Mouse (Mus musculus) adrenal gland, postnatal 14 days (tissue): ENCODE data around the gene Odf3. TPM values are rescaled to one million over a fixed set of nuclear protein-coding genes. Genes with fewer than 3 reads are reported as not detected.

Experiments
- DNase-seq: peaks from one replicate; pipeline ENCODE4 v3.0.0; 2021; ENCODE audit warnings: mixed read lengths
- total RNA-seq: library from RNA; stranded (reverse); gene quantifications from 2 replicates; pipeline ENCODE4 v1.2.3, GENCODE M21; 2021

The Odf3 gene
- total RNA-seq, 1 experiment from 2014 or later = not detected

GRCm38 (mm10) chr7:140844905-140845665 lies 2.5 kb upstream of the Odf3 start, which contains the start of gene Scgb1c1:
Gene Scgb1c1 (plus strand): TSS chr7:140845547.
- peak; percentile 96 for DNase-seq

DNA sequence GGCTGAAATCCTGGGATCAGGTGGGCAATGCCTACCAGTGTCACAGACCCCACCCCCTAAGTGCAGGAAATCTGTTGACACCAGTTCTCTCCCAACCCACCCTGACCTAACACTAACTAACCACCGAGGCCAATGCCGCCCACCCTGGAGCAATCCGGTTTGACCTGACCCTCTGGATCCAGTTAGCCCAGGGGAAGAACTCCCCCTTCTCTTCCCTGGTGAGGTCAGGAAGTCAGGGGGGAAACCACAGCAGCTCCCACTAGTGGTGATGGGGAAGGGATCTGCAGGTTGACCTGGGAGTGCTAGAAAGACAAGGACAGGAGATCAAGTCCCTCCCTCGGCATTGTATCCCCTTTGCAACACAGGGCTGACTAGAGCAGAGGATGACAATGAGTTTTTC lies 1.9 kb upstream of the Odf3 start:
- DNase-seq = peak; percentile 8

DNA sequence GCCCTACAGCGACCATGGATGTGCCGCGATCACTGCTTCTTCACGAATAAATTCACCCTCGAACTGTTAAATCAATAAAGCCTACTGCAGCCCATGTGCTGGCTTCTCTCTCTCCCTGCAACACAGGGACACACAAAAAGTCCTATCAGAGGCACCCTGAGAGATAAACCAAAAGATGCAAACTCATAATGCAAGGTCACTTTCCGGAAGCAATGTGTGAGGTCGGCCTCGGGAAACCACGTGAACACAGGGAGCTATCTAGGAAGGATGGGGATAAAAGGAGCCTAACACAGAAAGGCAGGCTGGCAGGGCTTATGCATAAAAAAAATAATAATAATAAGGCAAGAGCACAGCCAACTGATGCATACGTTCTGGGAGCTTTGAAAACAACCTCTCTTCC lies 929 bp upstream of the Odf3 start:
- DNase-seq = peak; percentile 42

GRCm38 (mm10) chr7:140848591-140848990 lies 986 bp downstream of the Odf3 start:
- no peak for DNase-seq

DNA sequence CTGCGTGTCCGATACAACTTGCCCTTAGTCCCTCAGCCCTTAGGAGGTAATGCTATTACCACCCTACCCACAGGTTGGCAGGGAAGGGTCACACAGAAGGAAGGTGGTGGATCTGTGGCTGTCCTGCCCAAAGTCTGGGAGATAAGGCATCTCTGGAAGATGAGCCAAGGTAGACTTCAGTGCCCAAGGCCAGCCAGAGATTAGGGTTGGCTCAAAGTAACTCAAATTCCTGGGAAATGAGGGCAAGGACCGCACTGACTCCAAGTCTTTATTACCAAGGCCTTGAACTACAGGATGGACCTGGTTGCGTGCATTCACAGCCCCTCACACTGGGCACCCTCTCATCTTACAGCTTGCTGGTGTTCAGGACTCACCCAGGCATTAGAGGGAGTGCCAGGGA lies 4.3 kb downstream of the Odf3 start:
- DNase-seq = peak; percentile 49

GRCm38 (mm10) chr7:140853386-140853785 lies 5.8 kb downstream of the Odf3 start:
- peak; percentile 76 for DNase-seq

GRCm38 (mm10) chr7:140854483-140854882 lies 6.9 kb downstream of the Odf3 start:
- no peak for DNase-seq

DNA sequence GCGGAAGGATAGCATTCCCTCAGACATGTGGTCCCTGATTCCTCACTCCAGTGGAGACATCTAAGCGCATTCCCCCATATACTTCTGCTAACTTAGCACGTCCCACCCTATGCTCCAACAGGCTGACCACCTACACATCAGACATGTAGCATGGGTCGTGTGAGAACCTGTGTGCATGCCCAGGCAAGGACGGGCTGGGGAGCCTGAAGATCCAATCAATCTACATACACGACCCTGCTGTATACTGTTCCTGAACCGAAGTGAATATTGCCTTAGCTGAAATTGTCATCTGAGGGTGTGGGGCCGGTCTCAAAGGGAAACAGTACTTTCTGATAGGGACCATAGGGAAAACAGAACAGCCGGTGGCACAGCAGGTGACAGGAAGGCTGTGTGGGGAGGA lies 7.6 kb downstream of the Odf3 start:
- no peak for DNase-seq

DNA sequence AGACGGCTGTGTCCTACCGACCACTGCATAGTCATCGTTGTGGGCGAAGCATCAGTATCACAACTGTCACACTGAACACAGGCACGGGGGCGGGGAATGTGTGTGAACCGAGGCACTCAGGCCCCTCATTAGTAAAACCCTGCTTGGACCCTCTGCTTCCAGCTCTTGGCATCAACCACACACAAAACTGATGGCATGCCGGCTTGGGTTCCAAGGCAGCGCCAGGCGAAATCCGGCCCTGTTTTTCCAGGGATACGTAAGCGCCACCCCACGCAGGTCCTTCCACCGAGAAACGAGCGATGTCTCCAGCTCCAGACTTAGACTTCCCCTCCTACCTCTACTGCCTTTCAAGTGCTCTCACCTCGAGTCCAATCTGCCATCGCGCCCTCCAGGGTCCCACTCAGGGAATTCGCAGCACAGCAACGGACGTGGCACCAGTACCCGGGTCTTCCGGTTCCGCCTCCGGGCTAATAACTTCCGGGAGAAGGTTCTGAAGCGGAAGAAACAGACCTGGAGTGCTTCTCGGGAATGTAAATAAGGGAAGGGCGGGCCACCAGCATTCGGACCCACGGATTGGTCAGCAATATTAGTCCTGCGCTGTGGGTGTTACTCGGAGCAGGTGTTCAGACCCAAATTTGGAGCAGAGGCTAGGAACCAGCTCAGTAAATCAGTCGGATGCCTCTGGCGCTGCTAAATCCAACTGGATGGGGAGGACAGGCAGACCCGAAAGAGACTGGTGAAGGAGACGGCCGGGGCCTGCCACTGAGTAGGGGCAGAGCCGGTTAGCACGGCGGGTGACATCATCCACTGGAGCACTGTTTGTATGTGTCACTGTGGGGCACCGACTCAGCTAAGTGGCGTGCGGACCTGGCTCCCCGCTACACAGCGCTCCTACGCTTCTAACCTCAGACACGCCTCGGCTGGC lies 8.5 kb downstream of the Odf3 start, which contains the start of gene Gm45785:
Gm45785 (minus strand) TSS at position 472 of the 925 bp plus-strand sequence.
- DNase-seq = peak; percentile 91

DNA sequence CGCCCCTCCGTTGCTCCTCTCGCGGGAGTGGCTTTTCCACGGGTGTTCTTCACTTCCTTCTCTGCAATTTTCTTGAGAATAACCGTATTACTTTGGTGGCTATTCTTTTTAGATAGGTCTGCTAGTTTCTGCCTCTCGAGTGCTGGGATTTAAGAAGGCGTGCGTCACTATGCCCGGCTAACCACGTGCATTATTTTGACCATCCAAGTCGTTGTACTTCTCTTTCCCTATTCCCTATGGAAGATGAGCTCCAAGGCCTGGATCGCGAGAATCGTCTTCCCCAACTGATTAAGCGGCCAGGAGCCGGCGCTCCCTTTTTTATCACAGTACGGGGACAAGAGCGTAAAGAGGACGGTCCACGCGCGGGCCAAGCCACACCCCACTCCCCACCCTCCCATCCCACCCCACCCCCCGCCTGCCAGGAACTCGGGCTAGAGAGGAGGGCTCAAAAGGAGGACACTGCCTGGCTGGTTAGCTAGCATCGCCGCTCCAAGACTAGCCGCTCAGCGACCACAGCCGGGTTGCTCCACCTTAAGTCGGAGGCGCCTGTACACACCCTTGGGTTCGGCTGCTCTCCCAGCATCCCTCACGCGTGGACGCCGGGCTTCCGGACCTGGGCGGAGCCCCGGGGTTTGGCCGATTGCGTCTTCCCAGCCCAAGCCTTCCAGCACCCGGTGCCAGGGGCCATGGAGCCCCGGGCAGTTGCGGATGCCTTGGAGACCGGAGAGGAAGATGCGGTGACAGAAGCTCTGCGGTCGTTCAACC lies 9.4 kb downstream of the Odf3 start, which contains the start of gene Ric8a:
Ric8a (plus strand) TSS at position 173 of the 765 bp plus-strand sequence.
- DNase-seq = peak; percentile 95

GRCm38 (mm10) chr7:140857550-140858505 lies 10.2 kb downstream of the Odf3 start, which contains the start of gene Bet1l:
Gene Bet1l (minus strand): TSS chr7:140857577.
- no peak for DNase-seq

- no peak for DNase-seq
Observed at GRCm38 (mm10) chr7:140858746-140859145, 11.1 kb downstream of the Odf3 start.

DNA sequence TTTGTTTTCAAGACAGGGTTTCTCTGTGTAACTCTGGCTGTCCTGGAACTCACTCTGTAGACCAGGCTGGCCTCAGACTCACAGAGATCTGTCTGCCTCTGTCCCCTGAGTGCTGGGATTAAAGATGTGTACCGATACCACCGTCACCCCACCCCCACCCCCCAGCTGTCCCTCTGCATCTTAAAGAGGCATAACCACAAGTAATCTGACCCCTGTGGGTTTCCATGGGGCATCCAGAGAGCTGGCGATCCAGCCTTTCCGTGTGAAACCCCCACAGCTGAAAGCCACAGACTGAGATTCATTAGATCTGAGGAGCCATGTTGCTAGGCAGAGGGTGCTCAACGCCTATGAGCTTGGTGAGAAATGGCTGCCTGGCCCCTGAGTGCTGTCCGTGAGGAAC lies 12.4 kb downstream of the Odf3 start:
- no peak for DNase-seq

DNA sequence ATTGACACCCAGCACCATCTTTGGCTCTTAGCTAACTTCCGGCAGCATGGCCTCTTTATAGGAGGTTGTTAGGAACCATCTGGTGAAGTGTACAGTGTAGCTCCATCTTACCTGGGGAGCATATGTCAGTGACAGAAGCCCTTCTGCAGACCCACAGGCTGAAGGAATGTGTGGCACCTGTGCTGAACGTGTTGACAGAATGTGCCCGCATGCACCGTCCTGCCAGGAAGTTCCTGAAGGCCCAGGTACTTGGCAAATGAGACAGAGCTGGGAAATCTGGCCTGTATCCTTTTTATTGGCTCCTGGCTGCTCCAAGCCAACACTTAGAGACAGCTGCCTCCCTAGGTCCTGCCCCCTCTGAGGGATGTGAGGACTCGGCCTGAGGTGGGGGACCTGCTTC lies 13.1 kb downstream of the Odf3 start:
- no peak for DNase-seq

DNA sequence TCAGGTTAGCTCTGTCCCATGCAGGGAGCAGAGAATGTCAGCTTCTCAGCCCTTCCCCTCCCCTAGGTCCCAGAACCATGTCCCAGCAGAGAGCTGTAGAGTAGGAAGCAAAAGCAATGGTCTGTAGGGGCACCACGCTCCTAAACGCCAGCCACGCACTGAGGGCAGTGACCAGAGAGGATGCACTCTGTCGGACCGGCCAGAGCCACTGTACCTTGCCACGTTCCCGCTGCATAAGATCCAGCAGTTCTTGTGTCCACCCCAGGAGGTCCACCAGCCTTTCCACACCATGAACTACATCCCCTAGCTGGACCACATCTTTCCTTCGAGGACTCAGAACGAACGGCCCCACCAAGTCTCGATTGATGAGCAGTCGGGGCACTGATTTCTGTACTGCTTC lies 17.2 kb downstream of the Odf3 start:
- no peak for DNase-seq

DNA sequence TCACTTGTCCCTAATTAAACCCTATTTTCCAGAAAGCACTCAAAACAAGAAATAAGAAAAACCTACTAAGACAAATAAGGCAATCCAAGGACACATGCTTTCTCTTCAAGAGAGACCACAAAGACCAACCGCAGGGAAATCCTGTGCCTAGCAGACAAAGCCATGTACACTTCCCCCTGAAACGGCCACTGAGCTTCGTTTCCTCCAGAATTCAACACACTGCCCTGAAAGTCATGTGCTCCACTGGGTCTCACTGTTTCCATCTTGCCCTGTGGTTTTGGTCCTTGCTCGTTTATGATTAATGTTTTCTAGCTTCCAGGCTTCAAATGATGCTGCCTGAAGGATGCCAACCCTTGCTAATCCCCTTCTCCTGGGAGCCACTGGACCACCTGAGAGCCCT lies 26.6 kb downstream of the Odf3 start:
- DNase-seq = no peak

DNA sequence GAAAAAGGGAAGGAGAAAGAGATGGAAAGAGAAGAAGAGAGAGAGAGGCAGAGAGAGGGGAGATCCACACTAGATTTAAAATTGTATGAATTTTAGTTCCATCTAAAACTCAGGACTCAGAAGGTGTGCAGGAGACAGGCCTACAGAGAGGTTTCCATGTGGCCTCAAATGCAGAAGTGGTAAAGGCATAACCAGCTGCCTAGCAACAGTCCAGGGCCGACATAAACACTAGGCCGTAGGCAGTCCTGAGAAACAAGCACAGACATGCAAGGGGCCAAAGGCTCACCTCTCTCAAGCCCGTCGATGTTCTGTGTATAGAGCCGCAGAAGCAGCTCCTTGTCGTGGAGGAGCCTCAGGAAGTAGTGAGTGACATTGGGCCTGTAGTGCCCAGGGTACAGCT lies 29.8 kb downstream of the Odf3 start:
- DNase-seq = no peak

DNA sequence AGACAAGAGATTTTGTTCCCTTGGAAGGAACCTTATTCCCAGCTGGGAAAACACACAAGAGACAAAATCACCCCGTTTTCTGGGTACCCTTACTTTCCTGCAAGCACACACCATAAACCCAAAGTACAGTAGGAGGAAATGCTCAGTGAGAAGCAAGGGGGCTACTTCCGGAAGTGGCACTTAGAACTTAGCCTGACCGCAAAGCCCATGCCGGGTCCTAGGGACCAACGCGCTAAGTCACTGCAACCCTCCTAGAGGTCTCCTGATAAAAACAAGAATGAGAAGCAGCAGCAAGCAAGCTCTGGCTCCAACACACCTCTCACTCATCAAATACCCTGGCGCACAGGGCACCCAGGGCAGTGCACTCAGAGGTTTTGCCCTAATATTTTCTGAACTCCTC lies 31.8 kb downstream of the Odf3 start:
- DNase-seq = no peak

GRCm38 (mm10) chr7:140880419-140880818 lies 32.8 kb downstream of the Odf3 start:
- no peak for DNase-seq

- DNase-seq = no peak
Observed at GRCm38 (mm10) chr7:140880865-140881515, 33.4 kb downstream of the Odf3 start.
